12 mouse cellular contexts compared by ENCODE assay signal in the genomic region with DNA sequence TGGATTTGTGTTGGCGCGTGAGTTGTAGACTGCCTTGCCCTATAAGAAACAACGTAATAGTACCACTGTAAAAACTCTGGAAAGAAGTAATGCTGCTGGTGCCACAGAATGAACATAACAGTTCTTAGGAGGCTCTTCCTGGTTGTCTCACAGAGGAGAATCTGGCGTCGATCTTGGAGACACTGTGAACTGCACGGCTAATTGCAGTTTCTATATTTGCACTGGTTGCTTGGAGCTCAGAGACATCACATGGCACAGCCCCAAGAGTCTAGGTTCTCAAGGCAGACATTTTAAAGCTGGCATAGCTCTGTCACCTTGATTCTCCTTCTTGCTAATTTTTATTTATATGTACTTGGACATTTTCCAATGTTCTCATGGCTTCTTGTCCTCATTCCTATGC.
DNase-seq lines count a peak whose midpoint lies in the region; ATAC-seq lines count a peak whose summit lies in the region.
"Had no signal": no experiment of that assay in that cellular context is flagged by ENCODE, and none has a peak within 500 bp of the region (broad histone marks: within the 10 kb centered on the region; RNA-seq: fewer than 3 reads in every experiment).

No protein-coding gene starts in this region.

- peak; percentile 78 for ATAC-seq in frontal cortex, adult (ENCODE audit: low TSS enrichment)
- ATAC-seq: lung, postnatal 0 days had no signal

- DNase-seq in frontal cortex, postnatal 25 days (ENCODE audit: low spot score in 2 of 2), result no peak
- peak; percentile 66 for DNase-seq in right cerebral cortex, adult 18-20 months
- no peak for DNase-seq in right cerebral cortex, postnatal 4 days
- peak; percentile 41 to 64 for DNase-seq in cerebellum, postnatal 25 days
- DNase-seq in B cell, adult 2 months, result no peak
- no peak for DNase-seq in retina, postnatal 1 day
- DNase-seq: embryo, embryonic 11 days; gastrocnemius, postnatal 14 days; kidney, adult 2 months; thymus, adult 2 months had no signal

Comparison
In these comparisons a context has a peak if more than half of its experiments do, and no peak if none do; other contexts are left out.
1. DNase-seq: peak in right cerebral cortex, adult 18-20 months (single experiment) and cerebellum, postnatal 25 days (2 of 2); none in frontal cortex, postnatal 25 days (0 of 2), right cerebral cortex, postnatal 4 days (single experiment), B cell, adult 2 months (0 of 2) and retina, postnatal 1 day (single experiment).